Mouse (Mus musculus): ENCODE data around the gene Bysl. TPM values are rescaled to one million over a fixed set of nuclear protein-coding genes. Genes with fewer than 3 reads are reported as not detected.
"Not testable (repeated sequence)": the region's sequence is repeated elsewhere in the genome, so short reads cannot be mapped to it uniquely, and the experiment has no call there.

Gene Bysl
- polyA plus RNA-seq, 1 experiment from 2014 or later: 45.4 TPM

DNA sequence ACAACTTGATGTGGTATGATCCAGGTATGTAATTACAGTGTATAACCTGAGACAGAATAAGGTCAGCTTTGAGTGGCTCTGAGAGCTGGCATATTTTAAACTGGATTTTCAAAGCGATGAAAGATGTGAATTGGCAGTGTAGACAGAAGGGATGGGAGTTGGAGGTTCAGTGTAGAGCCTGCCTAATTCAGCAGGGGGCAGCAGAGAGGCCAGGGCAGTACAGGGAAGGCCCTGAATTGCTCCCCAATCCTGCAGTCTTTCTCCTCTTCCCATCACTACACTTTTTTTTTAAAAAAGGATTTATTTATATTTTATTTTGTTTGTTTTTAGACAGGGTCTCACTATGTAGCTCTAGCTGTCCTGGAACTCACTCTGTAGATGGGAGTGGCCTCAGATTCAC is 2.7 kb upstream of the Bysl start:
- no peaks in the 10 kb centered on the region for H3K9me3 ChIP-seq
- no peak overlapping the region for H3K4me3 ChIP-seq
- H3K4me1 ChIP-seq: peaks cover 27% of the 10 kb centered on the region
- H3K27ac ChIP-seq: no peak overlapping the region
- WGBS: 88% methylated on average over 1 of the region's 1 CpGs
- peaks cover 63% of the 10 kb centered on the region for H3K36me3 ChIP-seq (replicated peaks)
- H3K27me3 ChIP-seq (ENCODE audit: poor library complexity, severe bottlenecking): no peaks in the 10 kb centered on the region
- DNase-seq (ENCODE audit: extremely low spot score, low spot score): no peak

DNA sequence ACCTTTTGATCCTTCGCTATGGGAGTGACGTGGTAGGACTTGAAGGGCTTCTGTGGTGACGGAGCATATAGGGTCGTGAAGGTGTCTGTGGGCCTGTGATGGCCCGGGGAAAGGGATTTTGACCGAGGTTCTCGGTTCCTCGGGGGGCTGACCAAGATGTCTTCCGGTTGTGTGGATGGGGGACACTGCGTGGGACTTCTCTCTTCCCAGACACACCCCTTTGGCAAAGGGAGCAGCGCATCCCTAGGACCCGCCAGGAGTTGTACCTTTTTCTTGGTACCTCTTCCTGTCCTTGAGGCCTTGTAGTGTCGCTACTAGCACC is 330 bp upstream of the Bysl start:
- Histone ChIP-seq H3K9me3 (no peaks in the 10 kb centered on the region), H3K4me3 (peak overlapping the region; percentile 88), H3K4me1 (peaks cover 28% of the 10 kb centered on the region), H3K27ac (peak overlapping the region; percentile 86), H3K27me3 (ENCODE audit: poor library complexity, severe bottlenecking) (no peaks in the 10 kb centered on the region), H3K36me3 (replicated peaks) (peaks cover 65% of the 10 kb centered on the region)
- DNase-seq (ENCODE audit: extremely low spot score, low spot score): no peak
- WGBS: under 1% methylated on average over 13 of the region's 13 CpGs

DNA sequence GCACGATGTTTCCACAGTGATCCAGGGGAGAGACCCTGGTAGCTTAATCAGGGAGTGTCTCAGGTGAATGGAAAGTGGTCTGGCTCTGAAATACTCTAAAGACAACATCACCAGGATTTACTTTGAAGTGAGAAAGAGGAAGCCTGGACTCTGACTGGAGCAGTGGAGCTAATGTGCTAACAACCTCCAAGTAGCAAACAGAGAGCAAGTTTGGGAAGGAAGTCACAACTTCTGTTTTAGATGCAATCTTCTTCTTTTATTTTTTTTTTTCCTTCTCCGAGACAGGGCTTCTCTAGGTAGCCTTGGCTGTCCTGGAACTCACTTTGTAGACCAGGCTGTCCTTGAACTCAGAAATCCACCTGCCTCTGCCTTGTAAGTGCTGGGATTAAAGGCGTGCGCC is 2.1 kb downstream of the Bysl start:
- Histone ChIP-seq H3K4me3 (peak overlapping the region; percentile 88; the same call in 1 of the 2 replicates), H3K27ac (no peak overlapping the region), H3K36me3 (replicated peaks) (peaks cover 68% of the 10 kb centered on the region), H3K27me3 (ENCODE audit: poor library complexity, severe bottlenecking) (no peaks in the 10 kb centered on the region), H3K9me3 (no peaks in the 10 kb centered on the region), H3K4me1 (peaks cover 28% of the 10 kb centered on the region)
- DNase-seq (ENCODE audit: extremely low spot score, low spot score): no peak
- WGBS: 96% methylated on average over 4 of the region's 4 CpGs

DNA sequence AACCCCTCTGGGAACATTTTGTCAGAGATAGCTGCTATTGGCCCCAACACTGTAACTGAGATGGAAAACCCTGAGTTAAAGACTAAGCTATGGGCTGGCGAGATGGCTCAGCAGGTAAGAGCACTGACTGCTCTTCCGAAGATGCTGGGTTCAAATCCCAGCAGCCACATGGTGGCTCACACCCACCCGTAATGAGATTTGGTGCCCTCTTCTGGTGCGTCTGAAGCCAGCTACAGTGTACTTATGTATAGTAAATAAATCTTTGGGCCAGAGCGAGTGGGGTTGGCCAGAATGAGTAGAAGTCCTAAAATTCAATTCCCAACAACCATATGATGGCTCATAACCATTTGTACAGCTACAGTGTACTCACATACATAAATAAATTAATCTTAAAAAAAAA is 5.1 kb downstream of the Bysl start:
- peaks cover 80% of the 10 kb centered on the region for H3K36me3 ChIP-seq (replicated peaks)
- peaks cover 17% of the 10 kb centered on the region for H3K4me1 ChIP-seq
- no peak overlapping the region for H3K27ac ChIP-seq
- H3K9me3 ChIP-seq: no peaks in the 10 kb centered on the region
- H3K4me3 ChIP-seq: no peak overlapping the region
- DNase-seq (ENCODE audit: extremely low spot score, low spot score): no peak
- no peaks in the 10 kb centered on the region for H3K27me3 ChIP-seq (ENCODE audit: poor library complexity, severe bottlenecking)
- WGBS: 76% methylated on average over 5 of the region's 5 CpGs

- H3K9me3 ChIP-seq: no peaks in the 10 kb centered on the region
- peaks cover 14% of the 10 kb centered on the region for H3K4me1 ChIP-seq
- no peak overlapping the region for H3K4me3 ChIP-seq
- no peaks in the 10 kb centered on the region for H3K27me3 ChIP-seq (ENCODE audit: poor library complexity, severe bottlenecking)
- H3K36me3 ChIP-seq (replicated peaks): peaks cover 97% of the 10 kb centered on the region
- DNase-seq (ENCODE audit: extremely low spot score, low spot score): no peak
- WGBS: 92% methylated on average over 11 of the region's 11 CpGs
- H3K27ac ChIP-seq: no peak overlapping the region
Observed at GRCm38 (mm10) chr17:47602289-47602688, 9.0 kb downstream of the Bysl start.

DNA sequence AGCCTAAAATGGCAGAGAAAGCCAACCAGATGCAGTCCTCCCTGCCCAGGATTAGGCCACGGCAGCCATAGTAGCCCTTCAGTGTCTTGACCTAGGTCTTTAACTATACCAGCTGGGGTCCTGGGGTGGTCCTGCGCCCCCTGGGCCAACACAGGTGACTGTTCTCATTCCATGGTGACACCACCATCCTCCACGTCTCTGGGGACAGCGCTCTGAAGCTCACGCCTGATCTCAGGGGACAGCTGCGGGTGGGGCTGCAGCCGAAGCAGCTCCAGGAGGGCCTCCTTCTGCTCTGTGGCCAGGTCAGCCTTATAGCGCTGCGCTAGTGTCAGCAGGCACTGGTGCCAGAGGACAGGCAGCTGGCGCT is 9.9 kb downstream of the Bysl start:
- peaks cover 23% of the 10 kb centered on the region for H3K4me1 ChIP-seq
- WGBS: 96% methylated on average over 10 of the region's 10 CpGs
- no peaks in the 10 kb centered on the region for H3K9me3 ChIP-seq
- peaks cover 97% of the 10 kb centered on the region for H3K36me3 ChIP-seq (replicated peaks)
- H3K4me3 ChIP-seq: no peak overlapping the region
- no peak overlapping the region for H3K27ac ChIP-seq
- no peak for DNase-seq (ENCODE audit: extremely low spot score, low spot score)
- no peaks in the 10 kb centered on the region for H3K27me3 ChIP-seq (ENCODE audit: poor library complexity, severe bottlenecking)

- Histone ChIP-seq H3K9me3 (no peaks in the 10 kb centered on the region), H3K4me1 (peaks cover 29% of the 10 kb centered on the region), H3K4me3 (no peak overlapping the region), H3K36me3 (replicated peaks) (peaks cover 94% of the 10 kb centered on the region), H3K27ac (no peak overlapping the region), H3K27me3 (ENCODE audit: poor library complexity, severe bottlenecking) (no peaks in the 10 kb centered on the region)
- 92% methylated on average over 13 of the region's 13 CpGs for WGBS
- no peak for DNase-seq (ENCODE audit: extremely low spot score, low spot score)
Observed at GRCm38 (mm10) chr17:47600601-47601388, 10.5 kb downstream of the Bysl start.

GRCm38 (mm10) chr17:47599511-47600297 is 11.6 kb downstream of the Bysl start:
- no peak for DNase-seq (ENCODE audit: extremely low spot score, low spot score)
- Histone ChIP-seq H3K9me3 (no peaks in the 10 kb centered on the region), H3K27me3 (ENCODE audit: poor library complexity, severe bottlenecking) (no peaks in the 10 kb centered on the region), H3K36me3 (replicated peaks) (peaks cover 83% of the 10 kb centered on the region), H3K4me1 (peaks cover 40% of the 10 kb centered on the region), H3K4me3 (no peak overlapping the region), H3K27ac (no peak overlapping the region)
- WGBS: 85% methylated on average over 11 of the region's 11 CpGs

DNA sequence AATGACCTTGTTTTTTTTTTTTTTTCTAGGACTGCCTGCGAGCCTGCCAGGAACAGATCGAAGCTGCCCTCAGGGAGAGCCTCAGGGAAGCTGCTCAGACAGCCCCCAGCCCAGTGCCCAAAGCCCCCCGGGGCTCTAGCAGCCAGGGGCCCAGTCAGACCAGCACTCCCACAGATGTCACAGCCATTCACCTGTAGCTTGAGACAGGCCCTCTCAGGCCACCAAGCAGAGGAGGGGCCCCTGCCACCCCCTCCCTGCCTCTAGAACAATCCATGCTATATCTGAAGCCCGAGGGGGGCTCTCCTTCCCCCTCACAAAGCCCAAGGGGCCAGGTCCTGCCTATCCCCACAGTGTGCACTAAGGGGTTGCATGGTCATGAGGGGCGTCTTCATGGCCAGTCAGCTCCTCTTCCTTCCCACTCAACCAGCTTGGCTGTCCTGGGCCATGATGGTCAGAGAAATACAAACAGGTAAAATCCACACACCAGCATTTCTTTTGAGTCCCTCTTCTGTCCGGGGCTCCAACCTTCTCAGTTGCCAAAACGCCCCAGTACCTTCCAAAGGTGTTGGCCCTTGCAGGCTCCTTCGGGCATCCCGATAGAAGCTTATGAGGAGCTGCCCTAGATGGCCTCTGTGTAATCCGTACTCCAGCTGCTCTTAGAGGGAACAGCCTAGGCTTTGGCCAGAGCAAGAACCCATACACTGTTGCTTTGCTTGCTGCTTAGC is 12.6 kb downstream of the Bysl start:
- DNase-seq (ENCODE audit: extremely low spot score, low spot score); H3K27me3 ChIP-seq (ENCODE audit: poor library complexity, severe bottlenecking); H3K9me3 ChIP-seq: not testable (repeated sequence)
- peaks cover 47% of the 10 kb centered on the region for H3K4me1 ChIP-seq
- H3K4me3 ChIP-seq: peak overlapping the region; percentile 1; the same call in 1 of the 2 replicates
- peak overlapping the region; percentile 90 for H3K27ac ChIP-seq
- H3K36me3 ChIP-seq (replicated peaks): peaks cover 74% of the 10 kb centered on the region
- WGBS: 86% methylated on average over 10 of the region's 10 CpGs

- peaks cover 54% of the 10 kb centered on the region for H3K4me1 ChIP-seq
- peaks cover 69% of the 10 kb centered on the region for H3K36me3 ChIP-seq (replicated peaks)
- DNase-seq (ENCODE audit: extremely low spot score, low spot score): peak; percentile 52
- no peaks in the 10 kb centered on the region for H3K27me3 ChIP-seq (ENCODE audit: poor library complexity, severe bottlenecking)
- H3K4me3 ChIP-seq: peak overlapping the region; percentile 80; the same call in 1 of the 2 replicates
- WGBS: 32% methylated on average over 10 of the region's 10 CpGs
- no peaks in the 10 kb centered on the region for H3K9me3 ChIP-seq
- H3K27ac ChIP-seq: peak overlapping the region; percentile 90
Observed at GRCm38 (mm10) chr17:47597838-47598579, 13.3 kb downstream of the Bysl start.

GRCm38 (mm10) chr17:47597261-47597660 is 14.0 kb downstream of the Bysl start:
- 65% methylated on average over 13 of the region's 13 CpGs for WGBS
- peaks cover 62% of the 10 kb centered on the region for H3K36me3 ChIP-seq (replicated peaks)

GRCm38 (mm10) chr17:47596839-47597164 is 14.5 kb downstream of the Bysl start:
- DNase-seq (ENCODE audit: extremely low spot score, low spot score): no peak
- H3K36me3 ChIP-seq (replicated peaks): peaks cover 57% of the 10 kb centered on the region
- no peaks in the 10 kb centered on the region for H3K27me3 ChIP-seq (ENCODE audit: poor library complexity, severe bottlenecking)
- peak overlapping the region; percentile 90 for H3K27ac ChIP-seq
- no peaks in the 10 kb centered on the region for H3K9me3 ChIP-seq
- WGBS: 67% methylated on average over 5 of the region's 5 CpGs
- H3K4me3 ChIP-seq: peak overlapping the region; percentile 80
- H3K4me1 ChIP-seq: peaks cover 61% of the 10 kb centered on the region

More at GRCm38 (mm10) chr17:47597261-47597660, 14.0 kb downstream of the Bysl start:
- no peaks in the 10 kb centered on the region for H3K9me3 ChIP-seq
- peak overlapping the region; percentile 80 for H3K4me3 ChIP-seq
- peak overlapping the region; percentile 90 for H3K27ac ChIP-seq
- H3K4me1 ChIP-seq: peaks cover 61% of the 10 kb centered on the region
- no peak for DNase-seq (ENCODE audit: extremely low spot score, low spot score)
- H3K27me3 ChIP-seq (ENCODE audit: poor library complexity, severe bottlenecking): no peaks in the 10 kb centered on the region
